Mouse (Mus musculus) cerebellum, postnatal 14 days (tissue): Measurements from ENCODE around the gene Tanc1.

Source experiments
- DNase-seq, 2 experiments: peaks; one replicate each; pipeline ENCODE4 v3.0.0; 2021; ENCODE audit warnings: mixed read lengths in 2 of 2

The Tanc1 gene

GRCm38 (mm10) chr2:59800481-59801266, 188.8 kb downstream of the Tanc1 start:
- peak; percentile 48 to 65 for DNase-seq

- no peak for DNase-seq
Observed at GRCm38 (mm10) chr2:59802722-59803387, 191.0 kb downstream of the Tanc1 start.

GRCm38 (mm10) chr2:59805595-59805994, 193.8 kb downstream of the Tanc1 start:
- no peak for DNase-seq

- DNase-seq = no peak
Observed at GRCm38 (mm10) chr2:59806038-59806437, 194.2 kb downstream of the Tanc1 start.

GRCm38 (mm10) chr2:59808608-59809007, 196.8 kb downstream of the Tanc1 start:
- no peak for DNase-seq

- DNase-seq = peak; percentile 68
Observed at GRCm38 (mm10) chr2:59810039-59810438, 198.2 kb downstream of the Tanc1 start.

GRCm38 (mm10) chr2:59811247-59811646, 199.4 kb downstream of the Tanc1 start:
- peak in 1 of 2 experiments; percentile 44 for DNase-seq

- no peak for DNase-seq
Observed at GRCm38 (mm10) chr2:59812641-59813040, 200.8 kb downstream of the Tanc1 start.

GRCm38 (mm10) chr2:59813457-59813856, 201.6 kb downstream of the Tanc1 start:
- peak; percentile 78 to 90 for DNase-seq

- no peak for DNase-seq
Observed at GRCm38 (mm10) chr2:59814997-59815396, 203.2 kb downstream of the Tanc1 start.

GRCm38 (mm10) chr2:59818663-59819062, 206.8 kb downstream of the Tanc1 start:
- no peak for DNase-seq

- DNase-seq = no peak
Observed at GRCm38 (mm10) chr2:59819415-59819814, 207.6 kb downstream of the Tanc1 start.

GRCm38 (mm10) chr2:59820088-59820487, 208.2 kb downstream of the Tanc1 start:
- DNase-seq = no peak

- DNase-seq = no peak
Observed at GRCm38 (mm10) chr2:59821044-59821443, 209.2 kb downstream of the Tanc1 start.

- DNase-seq = no peak
Observed at GRCm38 (mm10) chr2:59824289-59824688, 212.4 kb downstream of the Tanc1 start.

GRCm38 (mm10) chr2:59825380-59825779, 213.5 kb downstream of the Tanc1 start:
- DNase-seq = no peak

- no peak for DNase-seq
Observed at GRCm38 (mm10) chr2:59828103-59828655, 216.3 kb downstream of the Tanc1 start.

- peak; percentile 62 to 73 for DNase-seq
Observed at GRCm38 (mm10) chr2:59828777-59829508, 217.1 kb downstream of the Tanc1 start.

GRCm38 (mm10) chr2:59829718-59830117, 217.9 kb downstream of the Tanc1 start:
- DNase-seq = no peak

- DNase-seq = no peak
Observed at GRCm38 (mm10) chr2:59830151-59830550, 218.3 kb downstream of the Tanc1 start.

- peak in 1 of 2 experiments; percentile 11 for DNase-seq
Observed at GRCm38 (mm10) chr2:59830940-59831339, 219.1 kb downstream of the Tanc1 start.

- no peak for DNase-seq
Observed at GRCm38 (mm10) chr2:59831831-59832230, 220.0 kb downstream of the Tanc1 start.

- DNase-seq = no peak
Observed at GRCm38 (mm10) chr2:59838825-59839224, 227.0 kb downstream of the Tanc1 start.
